Mouse (Mus musculus) common myeloid progenitor, adult 5-6 weeks (primary cell): ENCODE results near the gene Dmrtb1. TPM values are rescaled to one million over a fixed set of nuclear protein-coding genes. Genes with fewer than 3 reads are reported as not detected.

Experiments
- total RNA-seq: library from RNA; stranded (forward); fragments of 200-1000, 187-1606 nt; gene quantifications from 2 replicates; pipeline ENCODE4 v1.2.3, GENCODE M21; 2017

The Dmrtb1 gene
- total RNA-seq, 1 experiment from 2014 or later: not detected

Other genes with a start within 250 kb of the Dmrtb1 start
- gene Glis1, start 249.6 kb downstream of the Dmrtb1 start, total RNA-seq: 0.34 TPM in 1 of 2 replicates, not detected in the other
- 7.4 and 10.4 TPM in 2 replicates for gene Lrp8, start 118.0 kb upstream of the Dmrtb1 start, total RNA-seq
- 256 and 294 TPM in 2 replicates for gene Magoh, start 195.5 kb upstream of the Dmrtb1 start, total RNA-seq
- 51.5 and 57.6 TPM in 2 replicates for gene 0610037L13Rik, start 205.6 kb upstream of the Dmrtb1 start, total RNA-seq
- 18.6 and 22.6 TPM in 2 replicates for gene Cpt2, start 239.4 kb upstream of the Dmrtb1 start, total RNA-seq